Mouse (Mus musculus) CH12.LX (cell line): Measurements from ENCODE around the gene 1700018B08Rik.

Experiments used
- CTCF ChIP-seq, 2 experiments: IDR thresholded peaks in 1 of 2; conservative IDR thresholded peaks in 1 of 2; 2 replicates each; pipeline ENCODE4 v1.5.1; 2011 to 2012; ENCODE audit warnings: low read depth in 2 of 2, low read length in 2 of 2, improper control_type of control experiment in 1 of 2, inconsistent platforms in 1 of 2, mild to moderate bottlenecking in 1 of 2, moderate library complexity in 1 of 2
- ETS1 ChIP-seq: conservative IDR thresholded peaks from 2 replicates; pipeline ENCODE4 v1.6.1; 2012; ENCODE audit warnings: low read depth, mild to moderate bottlenecking, inconsistent platforms, low read length, improper control_type of control experiment, moderate library complexity
- GABPA ChIP-seq: IDR thresholded peaks from 2 replicates; pipeline ENCODE4 v1.6.1; 2012; ENCODE audit warnings: low read depth, low read length, improper control_type of control experiment, inconsistent platforms; ENCODE audit not compliant: insufficient replicate concordance
- MAFK ChIP-seq: IDR thresholded peaks from 2 replicates; pipeline ENCODE4 v1.6.1; 2011; ENCODE audit warnings: low read length, improper control_type of control experiment; ENCODE audit not compliant: insufficient replicate concordance
- MEF2A ChIP-seq: IDR thresholded peaks from 2 replicates; pipeline ENCODE4 v1.6.1; 2014; ENCODE audit warnings: low read depth, mild to moderate bottlenecking, inconsistent platforms, low read length, improper control_type of control experiment, borderline replicate concordance
- POLR2A ChIP-seq: IDR thresholded peaks from 2 replicates; pipeline ENCODE4 v1.6.1; 2011; ENCODE audit warnings: low read depth, mild to moderate bottlenecking, improper control_type of control experiment, low read length
- SMC3 ChIP-seq: IDR thresholded peaks from 2 replicates; pipeline ENCODE4 v1.6.1; 2011; ENCODE audit warnings: low read depth, low read length, improper control_type of control experiment

DNA sequence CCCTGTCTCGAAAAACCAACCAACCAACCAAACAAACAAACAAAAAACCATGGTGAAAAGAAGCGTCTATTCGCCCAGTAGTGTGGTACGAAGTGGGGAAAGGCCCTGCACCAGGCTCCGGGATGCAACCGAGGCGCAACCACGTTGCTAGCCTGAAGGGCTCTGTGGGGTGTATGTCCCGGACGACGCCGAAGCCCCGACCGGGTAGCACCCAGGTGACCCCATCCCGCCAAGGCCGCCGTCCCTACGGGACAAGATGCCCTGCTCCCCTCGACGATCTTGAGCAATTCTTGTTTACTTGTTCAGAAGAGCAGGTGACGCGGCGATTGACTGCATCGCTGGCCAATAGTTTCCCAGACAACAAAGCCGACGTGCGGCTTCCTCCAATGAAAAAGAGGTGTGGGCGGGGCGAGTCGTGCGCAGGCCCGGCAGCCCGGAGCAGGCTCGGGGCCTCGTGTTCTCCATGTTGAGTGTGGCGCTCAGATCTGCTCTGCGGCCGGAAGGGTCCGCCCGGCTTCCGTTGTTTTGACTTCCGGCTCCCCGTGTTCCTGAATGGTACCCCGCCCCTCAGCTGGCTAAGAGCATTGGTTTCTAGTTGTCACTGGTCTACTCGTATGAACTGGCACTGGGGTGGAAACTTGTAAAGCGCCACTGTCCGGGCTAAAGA, 41.2 kb upstream of the 1700018B08Rik start:
- TF ChIP-seq SMC3 (no peak), POLR2A (peak; percentile 66), GABPA (peak; percentile 44; the same call in 1 of the 2 replicates), CTCF (conservative IDR thresholded peaks at IDR 0.05 in 1 of 2, IDR thresholded peaks at IDR 0.05 in 1 of 2; ENCODE audit: low read depth in 2 of 2, low read length in 2 of 2) (no peak), MEF2A (no peak; the same call in 1 of the 2 replicates), ETS1 (no peak), MAFK (no peak)
